Mouse (Mus musculus) cerebellum, postnatal 14 days (tissue): ENCODE data around the gene Lsmem1.

Experiments used
- DNase-seq, 2 experiments: peaks; one replicate each; pipeline ENCODE4 v3.0.0; 2021; ENCODE audit warnings: mixed read lengths in 2 of 2

Lsmem1 gene

DNA sequence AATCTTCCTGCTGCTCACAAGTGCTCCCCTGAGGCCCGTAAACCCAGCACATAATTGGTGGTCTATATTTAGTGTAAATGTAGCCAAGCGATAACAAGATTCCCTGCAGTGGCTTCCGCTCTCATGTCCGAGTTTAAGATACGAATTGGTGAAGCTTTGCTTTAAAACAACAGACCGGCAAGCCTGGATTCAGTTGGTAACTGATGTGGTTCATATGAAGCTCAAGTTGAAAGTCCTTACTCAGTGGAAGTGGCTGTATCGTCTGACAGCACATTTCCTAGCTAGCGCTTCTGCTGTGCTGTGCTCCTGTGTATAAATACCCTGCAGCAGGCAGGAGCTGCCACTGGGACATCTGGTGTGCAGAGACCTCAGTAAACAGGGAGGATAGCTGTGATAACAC is at the start of gene Lsmem1:
Gene Lsmem1 (minus strand): TSS at position 189 of the 400 bp plus-strand sequence.
- no peak for DNase-seq

DNA sequence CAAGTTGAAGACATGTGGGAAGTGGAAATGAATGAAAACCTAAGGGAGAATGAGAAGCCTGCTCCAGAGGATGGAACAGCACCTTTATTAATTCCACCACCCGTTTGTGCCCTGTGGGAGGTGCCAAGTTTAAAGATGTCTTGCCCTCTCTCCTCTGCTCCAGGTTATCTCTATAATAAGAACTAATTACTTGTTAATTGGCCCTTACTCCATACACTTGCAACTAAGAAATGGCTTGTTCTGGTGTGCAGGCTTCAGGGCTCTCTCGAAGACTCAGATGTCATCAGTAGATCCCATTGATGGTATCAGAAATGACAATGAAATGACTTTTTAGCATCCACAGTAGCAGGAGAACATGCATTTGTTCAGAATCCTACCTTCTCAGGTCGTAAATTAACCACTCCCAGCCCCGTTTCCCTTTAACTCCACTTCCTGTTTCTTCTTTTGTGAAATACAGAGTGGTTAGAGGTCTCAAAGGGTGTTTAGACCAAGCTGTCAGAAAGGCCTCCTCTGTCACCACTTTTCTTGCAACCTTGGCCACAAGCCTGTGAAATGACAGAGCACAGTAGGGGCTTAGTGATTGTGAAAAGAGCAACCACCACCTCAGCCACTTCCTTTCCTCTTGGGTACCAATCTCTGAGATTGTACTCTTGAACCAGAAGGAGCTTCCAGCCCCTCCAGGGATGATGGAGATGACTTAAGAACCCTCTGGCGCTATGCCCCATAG is 49.3 kb upstream of the Lsmem1 start, which contains the start of gene Ifrd1:
Gene Ifrd1 (minus strand): TSS at position 51 of the 727 bp plus-strand sequence.
- no peak for DNase-seq

DNA sequence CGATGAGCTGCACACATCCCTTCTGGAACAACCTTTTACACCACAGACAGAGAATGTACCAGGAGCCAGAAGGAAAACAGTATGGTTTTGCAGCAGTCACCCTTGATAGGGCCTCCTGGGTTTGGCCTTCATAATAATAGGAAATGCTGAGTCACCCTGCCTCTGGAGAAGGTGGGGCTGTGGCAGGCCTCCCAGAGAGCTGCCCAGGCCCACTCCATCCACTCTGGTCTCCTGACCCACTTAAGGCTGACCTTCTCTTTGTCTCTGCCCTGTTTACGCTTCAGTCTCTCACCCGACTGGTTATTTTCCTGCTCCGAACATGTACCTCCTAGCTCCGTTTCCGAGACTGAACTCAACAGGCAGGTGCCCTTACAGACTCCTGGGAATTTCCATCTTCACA is 48.7 kb upstream of the Lsmem1 start:
- DNase-seq: no peak

DNA sequence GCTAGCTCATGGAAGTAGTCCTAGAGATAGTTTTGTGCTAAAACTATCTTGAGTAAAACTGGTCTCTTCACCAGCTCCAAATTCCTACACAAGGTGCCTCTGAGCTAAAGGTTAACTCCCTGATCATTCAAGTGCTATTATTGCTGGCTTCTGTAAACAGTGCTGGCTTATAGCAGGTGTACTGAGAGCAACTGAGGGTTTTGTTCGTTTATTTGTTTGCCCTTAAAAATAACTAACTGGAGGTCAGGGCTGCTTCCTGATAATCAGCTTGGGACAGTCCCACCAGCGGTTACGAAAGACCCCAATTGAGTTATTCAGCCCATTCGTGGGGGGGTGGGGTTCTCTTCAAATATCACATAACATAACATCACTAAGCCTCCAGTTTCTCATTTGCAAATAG is 48.1 kb upstream of the Lsmem1 start:
- DNase-seq: no peak

DNA sequence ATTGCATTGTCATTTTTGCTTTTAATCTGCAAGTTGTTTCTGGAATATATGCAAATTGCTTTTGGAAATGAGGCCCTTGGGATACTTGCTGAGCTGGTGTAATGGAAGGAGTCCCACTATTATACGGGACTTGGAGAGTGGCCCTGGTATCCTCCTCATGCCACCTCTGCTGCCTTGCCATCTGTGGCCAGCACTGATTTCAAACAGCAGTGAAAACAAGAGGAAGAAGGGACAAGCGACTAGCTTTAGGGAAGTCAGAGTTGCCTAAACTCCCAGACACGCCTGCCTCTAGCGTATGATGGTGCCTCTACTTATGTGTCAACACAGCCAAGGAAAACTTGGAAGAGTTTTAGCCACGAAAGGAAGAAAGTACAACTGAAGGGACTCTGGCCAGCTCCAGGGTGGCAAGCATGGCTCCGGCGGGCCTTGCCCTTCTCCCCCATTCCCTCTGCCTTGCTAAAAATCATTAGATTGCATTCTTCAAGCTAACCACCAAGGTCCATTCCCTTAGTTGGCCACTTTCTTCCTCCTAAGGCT is 46.2 kb upstream of the Lsmem1 start:
- no peak for DNase-seq

DNA sequence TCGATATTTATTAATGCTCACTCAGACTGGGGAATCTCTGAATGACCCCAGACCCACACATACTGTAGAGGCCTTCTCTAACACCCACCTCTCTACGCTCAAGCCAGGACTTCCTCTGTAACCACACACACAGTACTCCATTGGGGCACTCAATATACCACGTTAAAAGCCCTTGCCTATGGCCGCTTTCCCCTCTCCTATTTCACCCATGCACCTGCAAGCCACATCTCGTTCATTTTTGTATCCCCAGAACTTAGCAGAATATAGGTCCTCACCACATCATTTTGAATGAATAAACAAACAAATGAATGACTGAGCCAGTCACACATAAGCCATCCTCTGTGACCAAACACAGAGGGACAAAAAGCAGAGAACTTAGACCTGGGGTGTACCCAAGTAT is 45.6 kb upstream of the Lsmem1 start:
- no peak for DNase-seq

DNA sequence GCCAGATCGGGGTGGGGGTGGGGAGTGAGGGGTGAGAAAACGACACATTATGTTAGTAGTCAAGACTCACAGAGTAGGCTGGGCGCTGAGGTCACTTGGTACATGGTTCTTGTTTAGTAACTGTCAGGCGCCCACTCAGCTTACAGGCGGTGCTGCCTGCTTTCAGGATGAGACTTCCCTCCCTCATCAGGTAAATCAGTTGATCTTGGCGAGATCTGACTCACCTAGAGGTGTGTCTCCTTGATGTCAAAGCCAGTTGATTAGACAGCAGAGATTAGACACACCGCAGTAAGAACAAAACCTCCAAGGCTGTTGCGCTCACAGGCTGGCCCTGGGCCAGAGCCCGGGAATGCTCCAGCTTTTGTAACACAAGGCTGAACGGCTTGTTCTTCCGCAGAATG is 44.5 kb upstream of the Lsmem1 start:
- peak; percentile 68 to 72 for DNase-seq

DNA sequence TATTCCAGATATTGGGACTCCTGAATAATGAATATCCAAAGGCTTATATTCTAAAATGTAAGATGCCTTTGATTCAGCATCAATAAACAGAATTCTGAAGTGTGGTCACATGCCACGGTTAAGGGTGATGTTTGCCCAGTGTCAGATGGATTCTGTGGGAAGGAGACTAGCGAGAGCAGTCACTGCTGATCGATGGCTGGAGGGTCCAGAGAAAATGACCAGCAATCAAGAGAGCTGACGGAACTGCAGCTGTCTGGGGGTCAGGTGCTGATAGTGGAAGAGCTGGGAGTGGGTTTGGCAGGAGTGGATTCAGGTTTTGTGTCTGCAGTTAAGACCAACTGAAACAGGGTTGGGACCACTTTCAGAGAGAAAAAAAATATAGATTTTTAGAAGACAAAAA is 44.0 kb upstream of the Lsmem1 start:
- no peak for DNase-seq

DNA sequence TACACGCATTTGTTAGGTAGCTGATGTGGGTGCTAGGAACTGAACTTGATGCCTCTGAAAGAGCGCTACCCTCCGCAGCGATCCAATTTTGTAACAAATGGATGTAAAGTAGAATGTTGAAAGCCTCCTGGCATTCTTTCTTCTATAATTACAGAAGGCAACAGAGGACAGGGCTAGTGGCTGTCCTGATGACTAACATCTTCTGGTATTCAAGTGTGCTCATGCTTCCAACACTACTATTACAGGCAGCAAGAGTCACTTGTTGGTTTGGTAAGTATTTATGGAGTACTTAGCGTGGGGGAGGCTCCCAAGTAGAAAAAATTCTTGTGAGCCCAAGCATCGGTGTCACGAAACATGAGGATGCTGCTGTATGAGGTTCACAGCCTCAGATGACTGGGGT is 39.9 kb upstream of the Lsmem1 start:
- DNase-seq: no peak

DNA sequence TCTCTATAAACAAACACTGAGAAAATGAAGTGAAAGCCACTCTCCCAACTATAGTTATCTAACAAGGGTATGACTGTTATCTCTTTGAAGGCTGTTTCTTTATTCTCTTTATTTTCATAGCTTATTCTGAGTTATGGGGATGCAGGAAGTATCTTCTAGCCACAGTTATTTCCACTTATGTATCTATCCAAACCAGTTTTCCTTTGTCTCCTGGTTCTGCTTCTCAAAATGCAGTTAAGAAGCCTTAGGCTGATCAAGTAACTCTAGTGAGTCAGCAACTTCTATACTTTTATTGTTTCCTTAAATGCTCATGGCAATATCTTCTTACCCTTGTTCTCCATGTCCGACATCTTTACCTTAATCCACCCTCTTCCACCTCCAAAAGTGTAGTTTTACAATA is 32.9 kb upstream of the Lsmem1 start:
- no peak for DNase-seq

DNA sequence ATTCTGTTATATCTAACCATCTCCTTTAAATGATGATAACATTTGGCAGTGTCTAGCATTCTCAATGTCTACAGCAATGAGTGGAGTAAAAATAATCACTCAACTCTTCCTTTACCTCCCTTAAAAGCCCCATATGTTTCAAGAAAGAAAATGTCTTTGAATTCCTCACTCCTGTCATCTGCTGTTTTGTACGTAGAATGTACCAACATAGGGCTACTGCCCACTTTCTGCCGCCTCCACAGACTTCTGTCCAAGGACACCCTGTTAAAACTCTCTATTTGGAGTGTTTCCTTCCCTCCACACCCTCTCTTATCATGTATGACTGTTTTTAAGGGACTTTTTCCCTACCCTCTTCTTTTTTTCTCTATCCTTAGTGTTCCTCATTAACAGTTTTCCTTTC is 32.3 kb upstream of the Lsmem1 start:
- DNase-seq: no peak

DNA sequence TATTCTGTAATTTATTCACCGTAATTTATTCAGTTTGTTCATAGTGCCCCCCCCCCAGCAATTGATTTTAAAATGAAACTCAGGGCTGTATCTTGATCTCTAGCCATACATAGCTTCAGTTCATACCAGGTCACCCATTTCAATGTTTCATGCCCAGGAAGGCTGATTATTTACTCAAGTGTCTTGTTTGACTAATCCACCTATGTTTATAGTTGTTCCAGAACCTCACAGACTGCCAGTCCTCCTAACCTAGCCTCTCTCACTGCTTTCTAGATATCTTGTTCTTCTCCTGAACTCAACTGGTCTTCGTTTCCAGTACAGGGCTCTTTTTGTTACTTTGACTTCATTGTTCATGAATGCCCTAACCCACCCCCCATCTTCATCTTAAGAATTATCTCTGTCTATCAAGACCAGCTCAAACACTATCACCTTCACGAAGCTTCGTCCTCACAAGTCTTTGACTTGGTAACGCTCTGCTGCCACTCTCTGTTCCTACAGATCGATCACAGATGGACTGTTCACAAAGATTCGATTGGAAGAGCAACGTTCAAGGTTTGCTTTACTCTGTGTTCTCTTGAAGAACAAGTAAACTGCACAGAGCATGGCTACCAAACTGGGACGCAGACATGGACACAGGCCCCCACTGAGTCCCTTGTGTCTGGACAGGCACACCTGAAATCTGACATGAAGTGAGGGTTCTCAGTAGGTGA is 25.0 kb upstream of the Lsmem1 start:
- DNase-seq: no peak

DNA sequence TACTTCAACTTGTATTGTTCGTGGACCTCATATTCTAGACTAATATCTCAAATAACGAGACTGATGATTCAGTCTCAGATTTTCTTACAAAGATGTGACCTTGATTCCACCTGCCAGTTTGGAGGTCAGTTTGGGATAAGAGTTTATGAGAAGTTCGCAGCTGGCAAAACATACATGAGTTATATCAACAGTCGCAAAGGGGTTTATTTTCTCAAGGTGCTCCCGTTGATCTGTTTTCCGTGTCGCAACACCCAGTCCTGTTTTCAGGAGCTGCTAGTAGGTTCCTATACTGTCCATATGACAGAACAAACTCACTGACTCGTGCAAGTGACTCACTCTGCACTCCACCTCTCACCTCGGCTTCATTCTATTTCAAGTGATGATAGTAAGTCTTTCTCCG is 24.4 kb upstream of the Lsmem1 start:
- no peak for DNase-seq

DNA sequence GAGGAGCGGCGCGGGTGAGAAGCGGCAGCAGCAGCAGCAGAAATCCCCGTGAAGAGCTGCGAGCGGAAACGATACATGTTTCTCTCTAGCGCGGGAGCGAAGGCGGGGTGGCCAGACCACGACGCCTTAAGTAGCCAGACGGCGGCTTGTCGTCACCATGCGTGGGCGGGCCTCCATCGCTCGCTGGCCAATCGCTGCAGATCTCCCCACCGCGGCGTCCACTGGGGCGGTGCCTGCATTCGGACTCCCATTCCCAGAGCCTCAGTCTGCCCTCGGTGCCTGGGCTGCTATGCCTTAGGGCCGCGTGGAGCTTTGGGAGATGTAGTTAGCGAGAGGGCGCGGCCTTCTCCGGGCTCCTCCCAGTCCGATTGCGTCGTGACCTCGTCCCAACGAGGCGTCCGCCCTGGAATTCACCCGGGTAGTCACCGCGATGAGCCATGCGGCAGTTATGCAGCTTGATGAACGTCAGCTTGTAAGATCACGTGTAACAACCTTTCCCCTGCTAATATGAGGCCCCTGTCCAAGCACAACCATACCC is 23.9 kb upstream of the Lsmem1 start:
- DNase-seq: peak; percentile 99

DNA sequence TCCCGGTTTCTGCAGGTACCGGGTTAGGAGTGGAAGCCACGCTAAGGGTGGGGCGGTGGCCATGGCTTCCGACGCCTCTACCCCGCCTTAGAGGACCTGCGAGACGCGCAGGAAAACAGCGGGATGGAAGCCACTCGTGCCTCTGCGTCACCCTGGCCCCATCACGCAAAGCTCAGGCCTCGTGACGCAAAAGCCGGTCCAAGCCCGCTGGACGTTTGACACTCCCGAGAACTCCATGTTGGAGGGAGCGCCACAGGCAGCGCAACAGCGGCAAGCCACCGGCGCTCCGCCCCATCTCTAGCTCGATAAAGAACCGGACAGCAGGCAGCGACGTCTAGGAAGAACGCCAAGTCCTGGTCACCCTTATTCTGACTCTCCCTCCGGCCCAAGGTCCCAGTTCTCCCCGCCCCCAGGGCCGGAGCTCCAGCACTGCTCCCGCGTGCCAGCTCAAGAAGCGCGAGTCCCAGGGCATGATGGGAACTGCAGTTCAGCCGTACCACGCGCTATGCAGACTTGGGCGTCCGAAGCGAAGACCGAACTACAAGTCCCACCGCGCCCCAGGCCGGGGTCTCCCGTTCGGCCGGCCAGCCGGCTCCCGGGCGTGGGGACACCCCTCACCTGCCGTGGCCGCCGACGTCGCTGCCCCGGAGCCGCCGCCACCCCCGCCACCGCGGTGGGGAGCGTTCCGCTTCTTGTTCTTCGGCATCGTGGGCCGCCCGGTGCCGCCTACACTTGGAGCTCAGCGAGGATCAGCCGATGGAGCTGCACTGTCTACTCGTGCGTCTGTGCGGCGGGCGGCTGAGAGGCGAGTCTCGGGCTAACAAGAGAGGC is 23.2 kb upstream of the Lsmem1 start:
- DNase-seq: peak; percentile 95 to 97

DNA sequence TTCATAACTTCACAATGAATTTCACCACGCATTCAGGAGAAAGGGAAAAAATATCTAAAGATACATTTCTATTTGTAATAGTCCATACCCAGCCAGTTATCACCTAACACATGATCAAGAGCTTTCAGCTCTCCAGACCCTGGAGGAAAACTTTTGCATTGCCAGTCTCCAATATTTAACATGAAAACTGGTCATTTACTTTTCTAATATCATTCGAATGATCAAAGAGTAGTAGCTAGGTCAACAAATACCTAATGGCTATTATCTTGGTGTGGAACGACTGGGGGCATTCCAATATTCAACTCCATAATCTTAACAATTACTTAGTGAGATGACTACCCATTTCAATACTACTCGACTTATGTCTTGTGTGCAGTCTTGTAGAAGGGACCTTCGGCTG is 22.3 kb upstream of the Lsmem1 start:
- DNase-seq: no peak

DNA sequence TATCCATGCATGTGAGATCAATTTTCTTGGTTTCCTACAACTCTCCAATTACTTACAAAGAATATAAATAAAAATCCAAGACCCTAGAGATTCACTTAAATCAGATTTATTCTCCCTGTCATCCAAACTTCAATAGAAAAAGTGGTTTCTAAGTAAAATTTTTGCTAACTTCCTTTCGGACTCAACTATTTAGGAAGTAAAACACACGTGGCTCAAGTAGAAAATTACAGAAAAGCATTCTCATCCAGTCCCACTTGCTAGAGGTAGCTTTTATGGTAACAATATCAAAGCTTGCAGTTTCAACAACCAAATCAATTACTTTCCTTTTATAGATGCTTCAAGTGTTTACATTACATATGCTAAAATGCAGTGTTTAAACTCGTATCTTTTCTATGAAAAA is 21.6 kb upstream of the Lsmem1 start:
- DNase-seq: no peak

DNA sequence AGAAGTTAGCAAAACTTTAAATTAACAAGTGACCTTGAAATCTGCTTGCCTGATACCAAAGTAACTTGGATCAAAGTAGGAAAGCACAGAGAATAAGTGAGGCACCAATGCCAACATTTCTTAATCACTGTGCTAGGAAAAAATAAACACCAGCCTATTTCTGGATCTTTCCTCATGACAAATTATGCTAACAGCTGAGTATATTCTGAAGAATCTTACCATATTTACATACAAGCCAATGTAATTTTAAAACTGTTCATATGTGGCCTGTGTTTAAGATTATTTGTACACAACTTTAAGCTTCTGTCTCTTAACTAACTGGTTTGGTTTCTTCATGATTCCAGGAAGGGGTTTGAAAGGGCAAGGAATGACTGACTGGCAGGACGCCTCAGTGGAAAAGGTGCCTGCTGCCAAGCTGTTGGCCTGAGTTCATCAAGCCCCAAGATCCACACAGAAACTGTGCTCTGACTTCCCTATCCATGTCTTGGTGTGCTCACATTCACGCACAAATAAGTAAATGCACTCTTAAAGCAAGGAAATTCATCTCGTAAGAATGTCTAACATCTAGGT is 20.8 kb upstream of the Lsmem1 start:
- peak; percentile 48 to 76 for DNase-seq

DNA sequence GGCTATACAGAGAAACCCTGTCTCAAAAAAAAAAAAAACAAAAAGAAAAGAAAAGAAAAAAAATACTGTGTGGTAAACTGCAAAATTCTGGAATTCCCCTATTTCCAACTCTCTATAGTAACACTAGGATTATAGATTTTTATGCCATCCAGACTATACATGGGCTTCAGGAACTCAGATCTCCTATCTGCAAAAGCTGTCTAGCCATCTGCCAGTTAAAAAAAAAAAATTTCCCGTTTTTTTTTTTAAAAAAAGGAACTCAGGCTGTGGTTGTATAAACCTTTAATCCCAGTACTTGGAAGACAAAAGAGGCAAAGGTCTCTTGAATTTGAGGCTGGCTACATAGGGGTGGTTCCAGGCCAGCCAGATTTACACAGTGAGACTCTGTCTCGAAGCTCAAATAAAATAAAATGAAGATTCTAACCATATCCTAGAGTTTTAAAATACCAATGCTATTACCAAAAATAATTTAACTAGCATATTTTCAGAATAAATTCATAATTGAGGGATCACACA is 19.2 kb upstream of the Lsmem1 start:
- DNase-seq: no peak

DNA sequence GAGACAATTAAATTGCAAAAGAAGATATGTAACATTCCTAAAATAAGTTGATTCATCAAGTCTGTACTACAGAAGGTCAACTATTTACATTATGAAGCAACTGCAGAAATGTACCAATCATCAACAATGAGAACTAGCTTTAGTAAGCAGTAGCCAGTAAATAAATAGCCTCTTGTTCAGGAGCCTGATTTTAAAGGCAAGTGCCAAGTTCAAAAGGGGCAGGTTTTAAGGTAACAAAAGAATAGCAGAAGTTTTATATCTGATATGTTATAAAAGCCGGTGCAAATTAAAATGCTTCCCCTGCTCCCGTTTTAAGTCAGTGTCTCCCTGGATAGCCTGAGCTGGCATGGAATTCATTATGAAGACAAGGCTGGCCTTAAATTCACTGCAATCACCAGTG is 18.5 kb upstream of the Lsmem1 start:
- DNase-seq: no peak

DNA sequence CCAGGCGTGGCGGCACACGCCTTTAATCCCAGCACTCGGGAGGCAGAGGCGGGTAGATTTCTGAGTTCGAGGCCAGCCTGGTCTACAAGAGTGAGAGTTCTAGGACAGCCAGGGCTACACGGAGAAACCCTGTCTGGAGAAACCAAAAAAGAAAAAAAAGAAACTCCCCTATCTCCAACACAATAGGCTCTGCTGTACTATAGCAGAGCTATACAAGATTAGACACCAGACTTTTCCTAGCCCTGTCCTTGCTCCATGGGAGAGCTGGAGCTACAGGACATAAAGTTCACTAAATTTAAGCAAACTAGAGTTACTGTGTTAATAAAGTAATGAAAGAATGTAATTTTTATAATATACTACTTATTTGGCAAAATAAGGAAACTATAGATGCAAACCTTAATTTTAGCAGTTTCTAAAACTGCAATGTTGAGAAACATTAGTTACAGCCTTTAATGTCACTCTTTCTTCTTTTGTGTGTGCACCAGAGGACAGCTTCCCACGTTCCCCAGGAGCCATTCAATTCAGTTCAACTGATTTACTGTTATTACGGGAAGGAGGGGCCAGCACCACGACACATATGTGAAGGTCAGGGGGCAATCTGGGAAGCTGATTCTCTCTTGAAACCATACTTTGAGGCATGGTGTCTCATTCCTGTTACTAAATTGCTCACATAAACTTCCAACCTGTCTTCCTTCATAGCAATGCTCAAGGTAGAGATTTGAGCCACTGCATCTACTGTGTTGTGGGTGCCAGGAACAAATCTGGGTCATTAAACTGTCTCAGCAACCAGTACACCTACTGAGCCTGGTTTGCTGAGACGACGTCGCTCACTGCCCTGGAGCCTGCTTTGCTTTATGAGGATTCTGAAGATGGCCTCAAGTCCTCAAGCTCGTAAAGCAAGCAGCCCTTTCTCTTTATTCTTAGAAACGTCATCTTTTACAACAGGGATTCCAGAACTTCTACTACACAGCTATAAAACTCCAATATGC is 15.9 kb upstream of the Lsmem1 start:
- no peak for DNase-seq
